Mouse (Mus musculus) brain, embryonic 18.5 days (tissue): Measurements from ENCODE around the gene Fam234b.
A peak's percentile ranks its signal among the peaks of the same experiment; 100 is the strongest.

Source experiments
- DNase-seq: peaks from one replicate; pipeline ENCODE4 v3.0.0-alpha.2; 2012; ENCODE audit warnings: low read depth, low spot score

The Fam234b gene

DNA sequence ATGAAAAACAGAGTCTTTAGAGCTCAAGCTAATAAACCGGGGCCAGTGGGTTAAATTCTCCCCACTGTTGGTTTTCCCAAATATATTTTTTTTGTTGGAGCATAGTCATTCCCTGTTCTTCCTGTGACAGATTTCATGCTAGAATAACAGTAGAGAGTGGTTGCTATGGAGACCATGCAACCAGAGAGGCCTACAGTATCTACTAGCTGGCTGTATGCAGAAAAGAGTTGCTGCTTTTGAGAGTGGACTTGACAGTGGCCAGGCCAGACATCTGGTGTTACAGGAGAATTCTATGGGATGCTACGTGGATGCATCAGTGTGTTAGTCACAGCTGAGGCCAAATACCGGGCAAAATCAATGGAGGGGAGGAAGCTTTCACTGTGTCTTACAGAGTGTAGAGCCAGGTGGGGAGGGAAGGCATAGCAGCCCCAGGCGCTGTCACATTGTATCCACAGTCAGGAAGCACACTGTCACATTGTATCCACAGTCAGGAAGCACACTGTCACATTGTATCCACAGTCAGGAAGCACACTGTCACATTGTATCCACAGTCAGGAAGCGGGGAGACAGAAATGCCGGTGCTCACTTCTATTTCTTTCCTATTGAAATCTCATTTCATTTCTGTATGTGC, 26.1 kb downstream of the Fam234b start:
- DNase-seq, result peak; percentile 62

- no peak for DNase-seq
These were observed 30.7 kb downstream of the Fam234b start for GRCm38 (mm10) chr6:135228465-135228941.

DNA sequence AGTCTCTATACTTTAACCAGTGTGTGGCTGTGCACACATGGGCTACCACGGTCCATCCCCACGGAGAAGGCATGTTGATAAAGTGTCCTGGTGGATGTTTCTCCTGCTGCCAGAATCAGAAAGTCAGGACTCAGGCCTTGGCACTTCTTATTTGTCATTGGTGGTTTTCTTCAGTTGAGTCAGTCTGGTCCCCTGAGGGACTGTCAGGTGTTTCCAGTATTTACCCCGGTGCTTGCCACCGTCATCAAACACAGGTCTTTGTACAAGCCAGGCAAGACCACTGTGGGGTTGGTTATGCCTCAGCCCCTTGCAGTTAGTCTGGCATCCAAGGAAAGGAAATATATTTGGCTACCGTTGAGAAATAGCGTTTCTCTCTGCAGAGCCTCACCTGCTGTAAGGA, 32.8 kb downstream of the Fam234b start:
- no peak for DNase-seq

- no peak for DNase-seq
These were observed 34.8 kb downstream of the Fam234b start for GRCm38 (mm10) chr6:135232443-135233182.

DNA sequence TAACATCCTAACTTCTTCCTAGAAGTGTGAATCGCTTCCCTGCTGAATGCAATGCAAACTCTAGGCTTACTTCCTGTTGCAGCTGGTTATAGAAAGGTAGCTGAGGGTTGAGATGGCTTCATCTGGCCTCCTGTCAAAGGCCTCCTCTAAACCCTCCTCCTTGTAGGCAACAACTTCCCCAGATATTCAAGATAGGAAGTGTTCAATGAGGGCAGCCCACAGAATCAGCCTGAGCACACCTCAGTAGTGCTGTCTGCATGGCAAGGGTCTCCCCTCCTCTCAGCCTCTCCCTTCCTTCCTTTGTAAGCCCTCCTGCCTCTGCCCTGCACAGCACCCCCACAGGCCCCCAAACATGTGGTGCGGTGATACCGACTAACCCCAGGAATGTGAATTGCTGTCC, 38.0 kb downstream of the Fam234b start:
- no peak for DNase-seq

DNA sequence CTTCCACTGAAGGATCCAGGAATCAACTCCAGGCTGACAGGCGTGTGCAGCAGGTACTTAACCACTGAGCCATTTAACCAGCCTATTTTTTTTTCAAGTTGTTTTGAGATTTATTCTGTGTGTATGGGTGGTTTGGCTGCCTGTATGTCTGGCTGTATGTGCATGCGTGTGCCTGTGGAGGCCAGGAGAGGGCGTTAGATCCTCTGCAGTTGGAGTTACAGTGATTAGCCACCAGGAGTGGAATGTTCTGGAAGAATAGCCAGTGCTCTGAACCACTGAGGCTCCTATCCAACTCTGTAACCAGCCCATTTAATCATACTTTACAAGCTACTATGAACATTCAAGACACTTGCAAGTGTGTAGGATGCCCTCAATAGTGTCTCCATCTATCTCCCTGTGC, 38.8 kb downstream of the Fam234b start:
- no peak for DNase-seq

GRCm38 (mm10) chr6:135237326-135237725, 39.5 kb downstream of the Fam234b start:
- no peak for DNase-seq

- no peak for DNase-seq
These were observed 40.4 kb downstream of the Fam234b start for GRCm38 (mm10) chr6:135238211-135238610.

DNA sequence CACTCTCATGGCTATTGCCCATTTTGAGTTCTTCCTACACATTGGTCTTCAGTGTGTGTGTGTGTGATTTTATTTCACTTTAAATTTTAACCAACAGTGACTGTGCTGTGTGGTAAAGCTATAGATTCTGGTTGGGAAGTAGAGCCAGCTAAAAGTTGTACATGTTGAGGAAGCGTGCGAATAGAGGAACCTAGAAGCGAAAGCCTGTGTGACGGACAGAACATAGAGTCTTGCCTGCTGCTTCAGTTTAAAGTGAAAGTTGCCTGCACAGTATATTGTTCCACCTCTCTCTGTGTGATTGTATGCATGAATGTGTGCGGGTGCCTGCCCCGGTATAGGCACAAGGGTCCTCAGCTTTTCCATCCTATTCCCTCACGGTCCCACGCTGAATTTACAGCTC, 42.6 kb downstream of the Fam234b start:
- DNase-seq, result no peak

- DNase-seq, result no peak
These were observed 47.8 kb downstream of the Fam234b start for GRCm38 (mm10) chr6:135245586-135245985.

GRCm38 (mm10) chr6:135247861-135248260, 50.1 kb downstream of the Fam234b start:
- no peak for DNase-seq

DNA sequence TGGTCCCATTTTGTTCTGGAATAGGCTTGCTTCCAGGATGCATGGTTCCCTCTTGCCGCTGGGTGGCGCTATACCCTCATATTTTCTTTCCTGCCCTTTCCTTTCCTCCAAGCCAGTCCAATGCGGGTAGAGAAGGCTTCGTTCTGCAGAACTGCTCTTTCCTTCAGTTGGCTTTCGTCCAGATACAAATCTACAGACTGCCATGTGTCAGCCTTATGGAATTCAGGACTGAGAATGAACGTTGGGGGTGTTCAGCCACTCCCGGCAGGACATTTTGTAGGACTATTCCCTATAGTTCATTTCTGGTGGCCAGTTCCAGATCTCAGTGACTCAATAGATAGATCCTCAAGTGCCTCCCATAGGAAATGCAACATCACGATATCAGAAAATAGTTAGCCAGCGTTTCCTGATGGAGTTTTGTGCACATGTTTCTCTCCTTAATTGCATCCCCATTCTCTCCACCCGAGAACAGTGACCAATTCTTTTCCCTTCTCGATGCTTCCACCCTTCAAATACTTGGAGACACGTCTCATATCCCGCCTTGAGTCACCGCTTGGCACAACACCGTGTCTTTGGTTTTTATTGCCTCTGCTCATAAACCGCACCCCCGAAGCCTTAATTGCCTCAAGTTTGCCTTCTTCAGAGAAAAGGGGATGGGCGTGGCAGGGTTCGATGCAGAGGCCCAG, 52.2 kb downstream of the Fam234b start:
- DNase-seq, result peak; percentile 55

DNA sequence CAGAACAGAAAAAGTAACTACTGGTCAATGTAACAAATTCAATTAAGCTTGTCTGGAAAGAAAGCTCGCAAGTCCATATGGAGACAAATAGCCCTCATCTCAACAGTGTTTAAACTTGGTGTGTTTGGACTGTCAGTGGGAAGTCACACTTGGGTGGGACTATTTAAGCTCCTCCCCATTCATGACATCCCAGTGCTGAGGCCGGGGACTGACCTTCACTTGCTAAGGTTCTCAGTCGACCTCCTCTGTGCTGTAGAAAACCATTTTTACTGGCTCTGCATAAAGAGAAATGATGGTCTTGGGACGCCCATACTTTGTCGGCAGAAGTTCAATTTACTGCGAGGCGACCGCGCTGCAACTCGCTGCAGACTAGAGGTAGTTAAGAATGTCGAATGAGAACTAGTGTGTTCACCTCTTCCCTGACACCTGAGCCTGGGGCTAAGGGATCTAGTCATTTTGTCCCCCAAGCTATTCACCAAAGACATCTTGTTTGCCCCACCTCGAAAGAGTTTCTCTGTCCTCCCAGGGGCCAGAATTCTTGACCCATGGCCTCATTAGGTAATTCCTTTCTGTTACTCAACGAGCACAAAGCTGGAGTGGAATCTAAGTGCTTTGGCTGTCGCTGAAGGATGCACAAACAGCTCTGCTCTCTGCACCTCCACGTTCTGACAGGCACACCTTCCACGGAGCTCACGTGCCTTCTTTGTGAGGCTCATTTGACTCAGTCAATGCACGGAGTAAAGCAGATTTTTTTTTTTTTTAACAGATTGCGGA, 53.3 kb downstream of the Fam234b start:
- DNase-seq, result no peak

GRCm38 (mm10) chr6:135251849-135252727, 54.3 kb downstream of the Fam234b start:
- no peak for DNase-seq

GRCm38 (mm10) chr6:135252728-135253077, 54.9 kb downstream of the Fam234b start:
- DNase-seq, result peak; percentile 64

GRCm38 (mm10) chr6:135254153-135254552, 56.4 kb downstream of the Fam234b start, which contains the start of gene Gsg1:
Gsg1 (minus strand) TSS chr6:135254351.
- no peak for DNase-seq

DNA sequence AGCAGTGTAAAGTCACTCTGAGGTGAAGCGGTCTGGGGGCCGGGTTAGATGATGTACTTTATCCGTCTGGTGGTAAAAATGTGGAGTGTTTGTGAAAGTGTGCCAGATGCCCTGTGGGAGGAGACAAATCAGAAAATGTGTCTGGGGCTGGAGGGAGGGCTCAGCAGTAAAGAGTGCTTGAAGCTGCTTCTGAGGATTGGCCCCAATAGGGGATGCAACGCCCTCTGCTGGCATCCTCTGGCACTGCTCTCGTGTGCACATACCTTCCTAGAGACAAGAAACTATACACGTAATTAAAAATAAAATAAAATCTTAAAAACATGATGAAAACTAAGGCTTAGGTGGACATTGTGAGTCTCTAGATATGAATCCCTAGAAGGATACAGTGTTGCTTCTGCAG, 62.7 kb downstream of the Fam234b start:
- DNase-seq, result no peak

- DNase-seq, result no peak
These were observed 63.3 kb downstream of the Fam234b start for GRCm38 (mm10) chr6:135261124-135261523.

DNA sequence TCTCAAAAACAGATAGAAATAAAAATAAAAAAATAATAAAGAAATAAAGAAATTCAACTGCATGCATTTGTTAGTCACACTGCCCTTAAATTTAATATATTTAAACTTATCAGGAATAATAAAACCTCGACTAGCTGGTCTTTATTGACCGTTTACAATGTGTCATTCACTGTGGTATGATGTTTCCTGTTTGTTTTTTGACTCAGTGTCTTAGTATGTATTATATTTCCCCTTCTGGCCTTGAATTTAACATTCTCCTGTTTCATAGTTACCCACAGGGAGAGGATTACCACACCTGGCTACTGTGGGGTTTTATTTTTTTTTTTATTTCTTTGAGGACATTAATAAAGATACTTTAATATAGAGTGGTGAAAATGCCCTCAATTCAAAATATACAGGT, 64.8 kb downstream of the Fam234b start:
- no peak for DNase-seq

DNA sequence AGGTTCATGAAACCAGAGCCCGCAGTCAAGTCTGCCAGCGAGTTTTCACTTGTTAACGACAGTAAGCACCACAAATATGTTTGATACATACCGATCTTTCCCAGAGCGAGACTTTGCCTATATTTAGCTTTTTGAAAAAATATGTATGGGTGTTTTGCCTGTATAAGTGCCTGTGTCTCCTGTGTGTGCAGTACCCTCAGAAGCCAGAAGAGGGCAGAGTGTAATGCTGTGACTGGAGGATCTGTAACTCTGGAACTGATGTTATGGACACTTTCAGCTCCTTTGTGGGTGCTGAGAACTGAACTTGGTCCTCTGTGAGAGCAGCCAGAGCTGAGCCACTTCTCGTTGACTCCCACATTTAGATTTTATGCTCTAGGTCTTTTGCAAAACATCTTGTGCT, 66.4 kb downstream of the Fam234b start:
- no peak for DNase-seq

DNA sequence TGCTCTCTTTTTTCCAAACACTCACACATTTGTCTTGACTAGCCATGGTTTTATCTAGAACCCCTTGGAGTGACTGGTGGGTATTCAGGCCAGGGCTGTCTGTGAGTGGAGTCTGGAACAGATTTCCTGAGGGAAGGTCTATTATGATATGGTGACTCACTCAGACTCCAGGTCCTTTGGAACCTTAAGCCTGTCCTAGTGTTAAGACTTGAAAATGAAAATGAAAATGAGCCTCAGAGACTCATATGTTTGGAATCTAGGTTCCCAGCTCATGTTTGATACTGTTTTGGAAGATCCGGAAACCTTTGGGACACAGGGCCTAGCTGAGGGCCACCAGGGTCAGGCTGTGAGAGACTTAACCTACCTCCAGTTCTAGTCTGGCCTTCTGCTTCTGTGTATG, 68.3 kb downstream of the Fam234b start:
- no peak for DNase-seq
